Mouse (Mus musculus): Measurements from ENCODE around the gene Nrgn.
A peak's percentile ranks its signal among the peaks of the same experiment; 100 is the strongest.

The Nrgn gene

DNA sequence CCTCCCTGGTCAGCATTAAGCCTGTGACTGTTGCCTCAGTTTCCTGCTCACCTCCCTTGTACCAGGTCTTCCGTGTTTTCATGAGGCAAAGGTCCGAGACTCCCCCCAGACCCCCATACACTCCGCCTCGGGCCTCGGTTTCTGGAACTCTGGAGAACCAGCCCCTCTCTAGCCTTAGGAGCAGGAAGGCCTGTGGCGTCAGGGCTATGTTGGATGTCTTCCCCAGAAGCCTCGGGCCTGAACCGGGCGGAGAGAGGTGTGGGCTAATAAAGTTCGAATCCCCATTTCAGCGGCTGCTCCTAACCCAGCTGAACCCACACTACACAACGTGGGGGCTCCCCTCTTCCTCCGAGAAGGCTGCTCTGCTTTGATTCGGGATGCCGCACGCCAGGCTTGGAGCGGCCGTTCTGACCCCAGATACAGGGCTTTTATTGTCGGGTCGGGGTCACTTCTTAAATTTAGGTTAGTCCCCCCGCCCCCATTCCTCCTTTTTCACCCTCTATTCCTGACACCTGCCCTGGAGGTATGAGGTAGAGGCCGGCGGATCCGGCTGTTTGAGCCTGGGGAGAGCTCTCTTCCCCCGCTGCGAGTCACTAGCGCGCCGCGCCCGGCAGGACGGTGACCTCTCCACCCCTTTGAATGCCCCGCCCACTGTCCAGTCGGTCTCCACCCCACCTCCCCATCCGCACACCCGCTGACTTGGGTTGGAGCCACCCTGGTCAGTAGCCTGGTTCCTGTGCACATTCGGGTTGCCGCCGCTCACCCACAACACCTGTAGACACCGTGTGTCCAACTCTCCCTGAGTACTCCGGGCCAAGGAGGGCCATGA, 25.1 kb downstream of the Nrgn start, which contains the start of gene Esam:
Gene Esam, plus strand, starts transcription at position 683 of the 829 bp plus-strand sequence.
- no peak for DNase-seq (ENCODE audit: low read depth)

DNA sequence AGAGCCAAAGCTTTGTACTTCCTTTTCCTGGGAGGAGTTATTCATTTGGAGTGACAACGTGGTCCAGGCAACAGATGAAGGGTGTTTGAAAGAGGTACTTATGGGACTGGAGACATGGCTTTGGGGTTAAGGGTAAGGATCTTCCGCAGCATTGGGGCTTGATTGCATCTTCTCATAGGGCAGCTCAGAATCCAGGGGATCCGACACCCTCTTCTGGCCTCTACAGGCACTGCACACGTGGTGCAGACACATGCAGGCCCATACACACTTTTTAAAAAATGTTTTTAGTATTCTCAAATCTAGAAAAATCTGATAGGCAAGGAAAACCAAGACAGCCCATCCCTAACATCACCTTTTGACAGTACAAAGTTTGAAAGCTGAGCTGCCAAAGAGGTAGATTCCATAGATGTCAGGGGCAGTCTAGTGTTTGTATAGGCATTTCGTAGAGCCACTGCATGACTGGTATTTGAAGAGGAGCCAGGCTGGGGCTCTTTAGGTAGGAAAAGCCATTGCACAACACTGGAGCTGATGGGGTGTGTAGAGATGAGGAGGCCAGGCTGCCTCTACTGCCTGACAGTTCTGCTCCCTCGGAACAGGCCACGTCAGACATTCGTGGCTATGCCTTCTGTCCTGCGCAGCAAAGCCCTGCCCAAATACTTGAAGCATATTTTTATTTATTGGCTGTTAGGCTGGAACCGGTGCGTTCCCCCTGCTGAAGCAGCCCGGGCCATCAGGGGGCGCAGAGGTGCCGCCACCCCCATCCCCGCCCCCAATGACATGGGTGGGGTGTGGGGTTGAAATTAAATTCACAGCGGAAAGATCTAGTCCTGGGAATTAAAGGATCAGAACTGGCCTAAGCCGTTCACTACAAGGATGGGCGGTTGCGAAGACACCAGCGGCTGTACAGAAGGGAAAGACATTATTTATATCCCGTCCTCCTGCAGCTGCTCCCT, 26.0 kb downstream of the Nrgn start:
- no peak for DNase-seq (ENCODE audit: low read depth)

DNA sequence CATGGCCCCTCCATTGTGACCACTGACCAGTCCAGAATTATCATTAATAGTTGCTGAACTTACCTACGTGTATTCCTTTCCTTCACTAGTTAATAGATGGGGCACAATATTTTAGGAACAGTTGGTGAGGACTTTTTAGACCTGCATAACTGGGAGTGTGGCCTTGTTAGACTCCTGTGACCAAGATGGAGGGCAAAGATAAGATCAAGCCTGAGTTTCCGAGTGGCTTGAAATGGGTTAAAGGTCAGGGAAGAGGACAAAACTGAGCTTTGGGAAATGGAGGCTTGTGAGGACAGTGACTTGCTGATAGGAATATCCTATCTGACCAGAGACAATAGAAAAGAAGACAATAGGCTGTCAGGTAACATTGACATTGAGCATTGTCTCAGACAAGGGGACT, 27.2 kb downstream of the Nrgn start:
- no peak for DNase-seq (ENCODE audit: low read depth)

DNA sequence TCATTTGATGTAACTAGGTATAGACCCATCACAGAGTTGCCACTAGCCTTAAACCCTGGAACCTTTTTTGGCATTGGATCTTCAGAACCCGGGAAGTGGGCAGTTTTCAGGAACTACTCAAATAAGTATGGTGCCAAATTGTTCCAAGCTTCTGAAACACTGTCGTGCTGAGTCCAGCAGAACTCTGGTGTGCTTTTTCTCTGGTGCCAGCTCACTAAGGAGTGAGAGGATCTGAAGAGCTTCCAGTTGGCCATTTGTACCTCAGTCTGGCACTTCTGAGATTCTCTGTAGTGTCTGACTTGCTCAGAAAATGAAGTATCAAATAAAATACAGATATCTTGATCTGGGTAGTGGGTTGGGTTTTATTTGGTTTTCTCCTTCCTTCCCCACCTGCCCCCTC, 32.7 kb downstream of the Nrgn start:
- no peak for DNase-seq (ENCODE audit: low read depth)

DNA sequence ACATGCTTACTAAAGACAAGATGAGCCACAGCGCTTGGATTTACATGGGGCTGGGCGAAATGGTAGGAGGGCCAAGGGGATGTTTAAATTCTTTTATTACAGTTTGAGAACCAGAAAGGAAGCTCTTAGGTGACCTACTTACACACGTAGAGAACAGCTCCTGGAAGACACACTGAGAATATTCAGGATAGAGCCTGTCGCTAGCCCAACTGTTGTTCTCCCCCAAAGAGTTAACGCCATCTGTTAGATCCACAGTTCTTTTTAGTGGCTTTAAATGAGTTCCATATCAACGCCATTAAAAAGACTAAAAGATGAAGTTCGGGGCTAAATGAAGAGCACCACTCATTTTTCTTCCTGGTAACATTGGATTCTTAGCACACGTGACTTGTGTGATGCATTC, 33.7 kb downstream of the Nrgn start:
- DNase-seq (ENCODE audit: low read depth), result no peak

DNA sequence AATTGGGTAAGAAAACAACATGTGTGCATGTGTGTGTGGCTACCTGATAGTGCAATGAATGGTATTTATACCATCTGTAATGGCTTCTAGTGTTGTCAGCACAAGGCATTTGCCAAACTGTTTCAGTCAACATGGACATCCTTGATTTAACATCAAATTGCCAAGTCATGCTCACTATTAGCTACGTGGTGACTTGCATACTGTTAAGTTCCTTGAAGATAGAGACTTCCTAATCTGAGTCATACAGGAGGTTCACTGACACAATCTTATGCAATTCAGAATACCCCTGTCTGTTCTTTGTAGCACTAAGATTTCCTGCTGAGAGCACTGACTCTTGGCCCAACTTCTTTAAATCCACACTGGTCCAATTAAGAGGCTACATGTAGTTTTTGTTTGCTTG, 35.2 kb downstream of the Nrgn start:
- DNase-seq (ENCODE audit: low read depth), result peak; percentile 63

DNA sequence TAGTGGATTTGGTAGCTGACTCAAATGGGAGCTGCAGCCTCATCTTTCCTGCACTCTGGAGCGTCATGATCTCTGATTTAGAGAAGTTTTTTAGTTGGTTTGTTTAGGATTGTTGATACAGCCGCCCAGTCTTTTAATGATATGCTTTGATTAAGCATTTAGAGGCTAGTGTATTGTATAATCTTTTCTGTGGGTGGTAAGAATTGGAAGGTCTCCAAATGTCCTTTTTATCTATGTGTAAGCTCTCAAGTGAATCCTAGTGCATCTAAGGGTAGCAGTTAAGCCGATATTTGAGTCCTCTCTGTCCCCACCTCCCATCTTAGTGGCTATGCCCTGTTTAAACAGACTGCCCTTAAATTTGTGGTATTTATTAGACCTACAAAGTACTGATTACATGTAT, 38.2 kb downstream of the Nrgn start:
- no peak for DNase-seq (ENCODE audit: low read depth)

DNA sequence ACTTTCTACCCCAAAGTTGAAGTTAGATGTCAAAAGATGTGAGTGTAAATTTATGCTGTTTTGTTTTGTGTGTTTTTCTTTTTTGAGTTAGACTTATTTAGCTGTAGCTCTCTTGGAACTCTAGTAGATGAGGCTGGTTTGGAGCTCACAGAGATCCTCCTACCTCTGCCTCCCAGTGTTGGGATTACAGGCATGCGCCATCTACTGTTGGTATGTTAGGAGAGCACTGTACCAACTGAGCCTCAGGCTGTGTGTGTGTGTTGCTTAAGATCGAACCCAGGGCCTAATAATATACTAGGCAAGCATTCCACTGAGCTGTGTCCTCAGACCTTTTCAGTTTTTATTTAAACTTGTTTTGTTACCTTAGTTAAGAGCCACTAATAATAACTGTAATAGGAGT, 40.6 kb downstream of the Nrgn start:
- no peak for DNase-seq (ENCODE audit: low read depth)

DNA sequence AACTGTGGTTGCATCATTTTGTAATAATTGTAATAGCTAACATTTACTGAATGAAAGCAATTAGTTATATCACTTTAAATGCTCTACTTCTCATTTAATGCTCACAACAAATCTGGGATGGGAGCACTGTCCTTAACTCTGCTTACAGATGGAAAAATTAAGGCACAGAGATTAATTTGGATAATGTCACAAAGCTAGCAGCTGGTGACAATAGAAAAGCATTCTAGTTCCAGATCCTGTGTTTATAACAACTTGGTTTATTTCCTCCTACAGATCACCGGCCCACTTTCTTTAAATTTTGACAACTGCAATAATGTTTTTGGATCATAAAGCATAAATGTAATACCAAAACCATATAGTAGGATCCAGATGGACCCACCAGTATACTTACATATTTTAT, 46.7 kb downstream of the Nrgn start:
- no peak for DNase-seq (ENCODE audit: low read depth)

DNA sequence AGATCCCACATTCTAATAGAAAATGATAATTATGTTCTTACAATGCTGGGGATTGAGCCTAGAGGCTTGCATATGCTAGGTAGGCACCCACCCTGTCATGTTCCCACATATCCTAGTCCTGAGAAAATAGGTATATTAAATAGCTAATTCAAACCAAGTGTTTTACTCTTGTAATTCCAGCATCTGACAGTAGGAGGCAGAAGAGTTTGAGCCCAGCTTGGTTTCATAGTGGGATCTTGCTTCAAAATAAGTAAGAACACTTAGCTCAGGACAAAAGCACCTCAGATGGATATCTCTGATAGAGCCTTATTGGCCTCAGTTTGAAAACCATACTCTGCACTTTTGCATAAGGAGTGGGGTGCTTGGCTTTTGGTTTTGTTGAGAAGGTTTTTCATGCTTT, 48.4 kb downstream of the Nrgn start:
- no peak for DNase-seq (ENCODE audit: low read depth)

DNA sequence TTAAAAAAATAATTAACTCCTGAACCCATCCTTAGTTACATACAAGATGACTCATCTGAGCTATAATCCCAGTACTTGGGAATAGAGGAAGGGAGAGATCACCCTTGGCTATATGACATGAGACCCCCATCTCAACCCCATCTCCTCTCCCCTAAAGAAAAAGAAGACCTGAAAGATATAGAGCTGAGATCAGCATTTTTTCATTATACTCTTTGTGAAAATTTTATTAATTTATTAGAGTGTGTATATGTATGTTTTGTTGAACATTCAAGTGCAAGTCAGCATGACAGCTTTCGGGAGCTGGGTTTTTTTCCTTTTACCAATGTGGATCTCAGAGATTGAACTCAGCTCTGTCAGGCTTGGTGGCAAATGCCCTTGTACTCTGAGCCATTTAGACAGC, 51.5 kb downstream of the Nrgn start:
- no peak for DNase-seq (ENCODE audit: low read depth)

DNA sequence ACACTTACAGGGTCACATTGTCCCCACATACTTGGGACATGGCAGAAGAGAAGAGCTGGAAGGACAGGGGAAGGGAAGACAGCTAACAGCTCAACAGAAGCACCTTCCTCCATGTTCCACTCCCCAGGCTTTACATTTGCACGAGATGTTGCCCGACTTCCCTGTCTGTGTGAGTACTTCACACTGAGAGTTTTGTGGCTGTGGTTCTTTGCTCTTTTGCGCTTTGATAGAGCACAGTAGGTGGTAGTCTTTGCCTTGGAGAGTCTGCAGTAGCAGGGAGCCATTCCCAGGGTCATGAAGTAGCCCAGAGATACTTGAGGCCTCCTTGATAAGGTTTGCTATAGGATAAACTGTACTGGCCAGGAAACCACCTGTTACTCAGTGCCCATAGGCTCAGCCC, 52.5 kb downstream of the Nrgn start:
- DNase-seq (ENCODE audit: low read depth), result no peak

DNA sequence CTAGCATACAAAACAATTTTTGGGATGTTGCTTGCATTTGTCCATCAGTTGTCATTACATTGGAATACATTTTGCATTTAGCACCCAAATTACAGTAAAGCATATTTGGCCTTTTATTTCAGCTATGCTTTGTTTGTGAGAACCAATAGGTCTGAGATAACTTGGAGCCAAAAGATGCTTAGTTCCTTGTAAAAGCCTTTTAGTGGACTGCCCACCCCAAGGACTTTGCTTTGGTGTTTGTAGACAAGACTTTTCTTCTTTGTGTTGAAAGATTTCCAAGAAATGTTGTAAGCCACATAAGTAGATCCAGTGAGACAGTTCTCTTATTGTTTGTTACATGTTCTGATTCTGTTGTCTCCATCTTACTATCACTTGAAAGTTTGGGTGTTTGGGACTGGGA, 56.4 kb downstream of the Nrgn start:
- no peak for DNase-seq (ENCODE audit: low read depth)

DNA sequence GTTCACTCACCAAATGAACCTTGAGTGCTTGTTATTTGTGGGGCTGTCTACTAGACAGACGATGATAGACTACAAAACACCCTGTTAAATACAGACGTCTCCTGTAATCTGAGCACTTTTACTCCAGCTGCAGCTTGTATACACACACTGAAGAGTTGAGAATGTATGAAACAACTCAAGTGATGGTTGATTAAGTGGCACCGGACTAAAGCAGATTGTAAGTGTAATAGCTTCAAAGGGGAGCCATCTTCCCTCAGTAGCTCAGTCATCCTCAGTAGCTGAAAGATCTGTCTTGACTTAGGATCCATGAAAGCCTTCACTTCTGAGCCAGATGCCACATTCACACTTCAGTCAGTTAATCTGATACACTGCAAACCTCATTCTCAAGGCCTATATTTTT, 56.9 kb downstream of the Nrgn start:
- DNase-seq (ENCODE audit: low read depth), result no peak
